Mouse (Mus musculus): Measurements from ENCODE around the gene Dapk1.

DNA sequence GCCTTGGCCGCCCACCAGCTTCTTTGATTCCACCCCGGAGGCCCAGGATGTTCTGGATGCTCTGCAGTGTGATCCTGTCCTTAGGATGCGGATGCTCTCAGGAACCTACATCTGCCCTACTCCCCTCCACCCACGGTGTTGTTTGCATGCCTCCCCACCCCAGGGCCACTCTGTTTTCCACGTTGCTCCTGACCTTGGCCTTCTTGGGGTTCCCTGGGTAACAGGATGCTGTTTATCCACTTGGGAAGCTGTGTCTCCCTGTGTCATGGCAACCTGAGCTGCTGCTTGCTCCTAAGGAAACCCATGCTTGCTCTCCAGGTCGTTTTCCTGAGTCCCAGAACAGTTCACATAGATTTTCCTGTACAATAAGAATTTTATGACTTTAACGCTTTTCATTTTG, 86.1 kb downstream of the Dapk1 start:
- TF ChIP-seq CTCF (IDR thresholded peaks at IDR 0.05; ENCODE audit: extremely low read depth, insufficient read depth, insufficient read length, insufficient replicate concordance) (no peak), POLR2A (IDR thresholded peaks at IDR 0.05; ENCODE audit: low read depth, low read length) (no peak)

Data from spleen, adult 2 months (tissue).